Mouse (Mus musculus): ENCODE measurements around the gene Sorbs1. TPM values are rescaled to one million over a fixed set of nuclear protein-coding genes. Genes with fewer than 3 reads are reported as not detected.
A peak's percentile ranks its signal among the peaks of the same experiment; 100 is the strongest.

The Sorbs1 gene
- polyA plus RNA-seq, 1 experiment, result 111 TPM

DNA sequence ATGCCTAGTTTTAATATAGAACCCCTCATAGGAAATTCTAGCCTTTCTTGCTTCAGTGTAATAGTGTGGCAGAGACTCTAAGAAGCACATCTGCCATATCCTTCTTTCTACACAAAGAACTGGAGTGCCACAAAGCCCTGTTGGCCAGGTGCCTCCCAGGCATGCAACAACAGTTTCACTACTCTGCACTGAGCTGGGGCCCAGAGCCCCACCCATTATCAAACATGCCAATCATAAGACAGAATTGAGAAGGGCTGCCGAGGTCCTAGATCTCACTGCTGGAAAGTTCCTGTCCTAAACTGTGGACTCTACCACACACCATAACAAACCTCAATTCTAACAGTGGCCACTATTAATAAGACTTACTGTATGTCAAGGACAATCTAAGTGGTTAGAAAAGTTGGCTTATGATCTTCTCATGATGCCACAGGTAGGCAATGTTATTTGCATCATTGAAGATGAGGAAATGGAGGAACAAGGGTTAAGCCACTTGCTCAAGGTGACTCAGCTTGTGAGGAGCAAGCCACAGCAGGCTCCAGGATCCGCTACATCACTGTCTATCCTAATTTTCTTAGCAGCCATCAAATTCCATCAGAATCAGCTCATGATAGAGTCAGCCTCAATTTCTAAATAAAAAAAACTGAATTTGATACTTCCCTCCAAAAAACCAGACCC lies 257.1 kb downstream of the Sorbs1 start:
- Histone ChIP-seq H3K4me1 (ENCODE audit: control insufficient read depth, insufficient read depth, low read length) (peaks cover 25% of the 10 kb centered on the region), H3K27ac (ENCODE audit: insufficient read depth, low read length) (peak overlapping the region; percentile 98), H3K4me3 (ENCODE audit: insufficient read depth, low read length) (no peak overlapping the region)
- no peak for TF ChIP-seq CTCF (IDR thresholded peaks at IDR 0.05; ENCODE audit: borderline replicate concordance, insufficient read depth, low read length)
- TF ChIP-seq POLR2A (IDR thresholded peaks at IDR 0.05; ENCODE audit: low read depth, low read length), result no peak

DNA sequence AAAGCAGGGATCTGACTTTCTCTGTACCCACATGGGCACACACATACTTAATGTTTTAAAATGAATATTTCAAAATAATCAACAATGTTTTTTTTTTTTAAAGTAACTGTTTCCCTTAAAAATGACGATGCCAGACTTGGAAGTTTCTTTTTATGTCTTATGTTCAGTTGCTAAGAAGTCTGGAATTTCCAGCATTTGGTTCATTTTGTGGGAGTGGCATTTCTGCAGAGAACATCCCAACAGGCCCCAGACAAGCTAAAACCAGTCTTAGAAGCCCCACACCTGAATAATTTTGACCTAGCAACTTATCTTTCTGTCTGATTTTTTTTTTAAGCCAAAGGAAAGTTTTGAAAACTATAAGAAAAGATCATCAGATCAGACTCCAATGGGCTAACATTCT lies 258.0 kb downstream of the Sorbs1 start:
- TF ChIP-seq POLR2A (IDR thresholded peaks at IDR 0.05; ENCODE audit: low read depth, low read length) (no peak), CTCF (IDR thresholded peaks at IDR 0.05; ENCODE audit: borderline replicate concordance, insufficient read depth, low read length) (no peak)
- Histone ChIP-seq H3K27ac (ENCODE audit: insufficient read depth, low read length) (peak overlapping the region; percentile 98), H3K4me1 (ENCODE audit: control insufficient read depth, insufficient read depth, low read length) (peaks cover 25% of the 10 kb centered on the region), H3K4me3 (ENCODE audit: insufficient read depth, low read length) (no peak overlapping the region)

DNA sequence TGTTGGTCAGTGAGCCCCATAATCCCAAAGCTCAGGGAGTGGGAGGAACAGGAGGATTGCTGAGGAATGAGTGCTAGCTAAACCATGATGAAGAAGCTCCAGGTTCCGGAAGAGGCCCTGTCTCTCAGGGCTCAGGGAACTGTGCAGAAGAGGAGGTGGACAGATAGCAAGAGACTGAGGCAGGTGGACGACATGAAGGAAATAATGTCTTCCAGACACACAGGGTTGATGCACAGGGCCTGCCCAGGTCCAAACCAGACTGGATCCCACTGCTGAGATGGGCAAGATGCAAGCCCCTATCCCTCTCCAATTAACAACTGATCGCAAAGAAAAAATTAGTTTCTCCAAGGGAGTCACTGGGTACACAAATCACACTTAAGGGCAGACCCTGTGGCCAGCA lies 258.8 kb downstream of the Sorbs1 start:
- no peak for TF ChIP-seq POLR2A (IDR thresholded peaks at IDR 0.05; ENCODE audit: low read depth, low read length)
- TF ChIP-seq CTCF (IDR thresholded peaks at IDR 0.05; ENCODE audit: borderline replicate concordance, insufficient read depth, low read length), result no peak
- no peak overlapping the region for H3K4me3 ChIP-seq (ENCODE audit: insufficient read depth, low read length)
- H3K27ac ChIP-seq (ENCODE audit: insufficient read depth, low read length), result peak overlapping the region; percentile 90
- H3K4me1 ChIP-seq (ENCODE audit: control insufficient read depth, insufficient read depth, low read length), result peaks cover 25% of the 10 kb centered on the region

DNA sequence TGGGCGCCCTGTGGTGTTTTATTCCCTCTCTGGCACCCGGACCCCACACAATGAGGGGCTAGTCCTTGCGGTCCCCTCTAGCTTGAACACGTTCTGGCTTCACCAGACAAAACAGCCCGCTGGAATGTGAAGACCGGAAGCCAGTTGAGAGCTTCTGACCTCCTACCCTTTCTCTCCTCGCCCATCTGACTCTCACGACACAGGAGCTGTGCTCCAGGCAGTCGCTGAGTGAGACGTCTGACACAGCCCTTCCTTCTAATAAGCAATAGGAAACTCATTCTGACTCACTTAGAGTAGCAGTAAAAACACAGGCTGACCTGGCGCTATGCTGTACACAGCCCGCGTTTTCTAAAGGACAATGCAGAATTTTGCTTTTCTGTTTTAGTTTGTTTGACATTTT lies 259.8 kb downstream of the Sorbs1 start:
- H3K27ac ChIP-seq (ENCODE audit: insufficient read depth, low read length), result peak overlapping the region; percentile 90
- TF ChIP-seq POLR2A (IDR thresholded peaks at IDR 0.05; ENCODE audit: low read depth, low read length) (no peak), CTCF (IDR thresholded peaks at IDR 0.05; ENCODE audit: borderline replicate concordance, insufficient read depth, low read length) (no peak)
- H3K4me1 ChIP-seq (ENCODE audit: control insufficient read depth, insufficient read depth, low read length), result peaks cover 23% of the 10 kb centered on the region
- no peak overlapping the region for H3K4me3 ChIP-seq (ENCODE audit: insufficient read depth, low read length)

DNA sequence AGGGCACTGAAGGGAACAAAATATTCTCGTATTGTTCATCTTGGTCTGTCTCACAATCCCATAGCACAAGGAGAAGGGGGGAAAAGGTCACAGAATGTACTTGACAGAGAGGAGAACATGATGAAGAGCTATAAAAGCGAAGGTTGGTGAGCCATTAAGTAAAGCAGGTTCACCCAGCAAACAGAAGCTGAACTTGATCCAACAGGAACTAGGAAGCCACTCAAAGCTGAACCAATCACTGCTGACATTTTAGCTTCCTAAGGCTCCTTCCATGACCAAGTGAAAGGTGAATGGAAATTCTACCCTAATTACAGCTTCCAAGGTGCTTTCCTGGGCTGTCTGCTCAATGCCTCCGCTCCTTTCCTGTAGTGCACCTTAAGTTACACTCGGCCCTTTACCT lies 262.5 kb downstream of the Sorbs1 start:
- Histone ChIP-seq H3K4me3 (ENCODE audit: insufficient read depth, low read length) (no peak overlapping the region), H3K27ac (ENCODE audit: insufficient read depth, low read length) (no peak overlapping the region), H3K4me1 (ENCODE audit: control insufficient read depth, insufficient read depth, low read length) (peaks cover 10% of the 10 kb centered on the region)
- TF ChIP-seq CTCF (IDR thresholded peaks at IDR 0.05; ENCODE audit: borderline replicate concordance, insufficient read depth, low read length) (no peak), POLR2A (IDR thresholded peaks at IDR 0.05; ENCODE audit: low read depth, low read length) (no peak)

DNA sequence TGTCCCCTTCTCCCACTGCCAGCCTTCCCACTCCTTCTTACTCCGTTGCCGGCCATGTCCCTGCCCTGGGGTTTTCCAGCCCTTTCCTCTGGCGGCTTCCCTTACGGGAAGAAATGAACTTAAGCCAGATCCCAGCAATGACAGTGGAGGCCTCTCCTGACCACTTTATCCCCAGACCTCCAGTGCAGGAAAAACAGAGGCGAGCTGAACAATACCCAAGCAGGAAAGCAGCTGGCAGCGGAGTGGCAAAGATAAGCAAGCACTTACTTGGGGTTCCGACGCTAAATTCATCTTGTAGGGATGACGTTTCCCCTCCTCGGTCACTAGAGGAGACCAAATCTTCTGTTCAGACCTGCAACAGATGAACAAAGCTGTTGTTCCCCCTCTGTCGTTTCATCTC lies 264.2 kb downstream of the Sorbs1 start:
- TF ChIP-seq CTCF (IDR thresholded peaks at IDR 0.05; ENCODE audit: borderline replicate concordance, insufficient read depth, low read length) (no peak), POLR2A (IDR thresholded peaks at IDR 0.05; ENCODE audit: low read depth, low read length) (no peak)
- Histone ChIP-seq H3K27ac (ENCODE audit: insufficient read depth, low read length) (no peak overlapping the region), H3K4me1 (ENCODE audit: control insufficient read depth, insufficient read depth, low read length) (peaks cover 5% of the 10 kb centered on the region), H3K4me3 (ENCODE audit: insufficient read depth, low read length) (no peak overlapping the region)

DNA sequence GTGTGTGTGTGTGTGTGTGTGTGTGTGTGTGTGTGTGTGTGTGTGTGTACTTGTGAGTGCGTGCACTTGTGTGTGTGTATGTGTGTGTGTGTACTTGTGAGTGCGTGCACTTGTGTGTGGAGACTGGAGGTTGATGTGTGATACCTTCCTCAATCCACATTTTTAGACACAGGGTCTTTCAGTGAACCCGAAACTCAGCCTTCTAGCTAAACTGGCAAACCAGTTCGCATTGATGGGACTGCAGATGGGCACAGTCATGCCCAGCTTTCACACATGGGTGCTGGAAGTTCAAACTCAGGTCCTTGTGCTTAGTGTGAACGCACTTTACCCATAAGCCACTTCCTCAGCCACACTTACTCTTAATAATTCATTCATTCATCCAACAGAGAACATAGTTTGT lies 265.1 kb downstream of the Sorbs1 start:
- H3K27ac ChIP-seq (ENCODE audit: insufficient read depth, low read length), result no peak overlapping the region
- TF ChIP-seq CTCF (IDR thresholded peaks at IDR 0.05; ENCODE audit: borderline replicate concordance, insufficient read depth, low read length) (no peak), POLR2A (IDR thresholded peaks at IDR 0.05; ENCODE audit: low read depth, low read length) (no peak)
- peaks cover 5% of the 10 kb centered on the region for H3K4me1 ChIP-seq (ENCODE audit: control insufficient read depth, insufficient read depth, low read length)
- no peak overlapping the region for H3K4me3 ChIP-seq (ENCODE audit: insufficient read depth, low read length)

DNA sequence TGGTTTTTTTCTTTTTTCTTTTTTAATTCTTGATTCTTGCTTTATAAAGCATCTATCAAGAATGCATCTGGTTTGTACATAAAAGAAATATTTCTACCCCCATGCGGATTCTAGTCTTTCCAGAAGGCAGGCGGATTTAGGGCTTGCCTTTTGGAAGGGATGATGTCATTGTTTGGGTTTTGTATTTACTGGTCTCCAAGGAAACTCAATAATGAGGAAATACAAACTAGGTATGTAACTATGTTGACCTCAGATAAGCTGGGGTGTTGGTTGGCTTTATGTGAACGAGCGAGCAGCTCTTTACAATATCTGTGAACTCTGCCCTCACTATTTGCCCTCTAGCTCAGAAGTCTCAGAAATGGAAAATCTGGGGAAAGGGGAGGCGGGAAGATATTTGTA lies 266.3 kb downstream of the Sorbs1 start:
- peaks cover under 1% of the 10 kb centered on the region; the same call in 1 of the 2 replicates for H3K4me1 ChIP-seq (ENCODE audit: control insufficient read depth, insufficient read depth, low read length)
- H3K4me3 ChIP-seq (ENCODE audit: insufficient read depth, low read length), result no peak overlapping the region
- H3K27ac ChIP-seq (ENCODE audit: insufficient read depth, low read length), result no peak overlapping the region
- TF ChIP-seq POLR2A (IDR thresholded peaks at IDR 0.05; ENCODE audit: low read depth, low read length), result no peak
- TF ChIP-seq CTCF (IDR thresholded peaks at IDR 0.05; ENCODE audit: borderline replicate concordance, insufficient read depth, low read length), result no peak

DNA sequence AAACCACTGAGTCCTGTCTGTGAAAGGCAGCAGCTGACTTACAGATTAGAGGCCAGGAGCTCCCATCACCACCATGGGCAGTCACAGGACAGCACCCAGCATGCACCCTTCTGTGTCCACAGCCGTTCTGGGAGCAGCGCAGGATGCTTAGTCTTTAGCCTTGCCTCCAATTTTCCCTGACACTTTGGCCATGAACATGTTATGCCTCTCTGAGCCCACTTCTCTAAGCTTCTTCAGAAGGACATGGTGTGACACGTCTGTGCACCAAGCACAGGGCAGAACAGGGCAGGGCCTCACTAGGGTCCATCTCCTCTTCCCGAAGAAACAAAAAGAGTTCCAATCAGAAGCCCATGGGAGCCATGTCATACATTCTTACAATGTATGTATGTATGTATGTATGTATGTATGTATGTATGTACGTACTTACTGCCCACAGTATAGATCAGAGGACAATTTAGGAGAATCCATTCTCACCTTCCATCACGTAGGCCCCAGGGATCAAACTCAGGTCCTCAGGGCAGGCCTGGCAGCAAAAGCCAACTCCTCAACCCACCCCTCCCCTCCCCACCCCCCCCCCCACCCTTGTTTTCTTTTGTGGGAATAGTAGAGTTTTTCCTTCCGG lies 266.8 kb downstream of the Sorbs1 start:
- TF ChIP-seq POLR2A (IDR thresholded peaks at IDR 0.05; ENCODE audit: low read depth, low read length), result no peak
- H3K27ac ChIP-seq (ENCODE audit: insufficient read depth, low read length), result no peak overlapping the region
- H3K4me3 ChIP-seq (ENCODE audit: insufficient read depth, low read length), result no peak overlapping the region
- H3K4me1 ChIP-seq (ENCODE audit: control insufficient read depth, insufficient read depth, low read length), result peaks cover 4% of the 10 kb centered on the region; the same call in 1 of the 2 replicates

Other genes with a start within 250 kb of the Sorbs1 start
- gene Pdlim1, start 241.9 kb downstream of the Sorbs1 start, polyA plus RNA-seq (2011; ENCODE audit: insufficient read length, low read depth, missing spikeins), result 121 and 212 TPM in 2 replicates
- 118 and 166 TPM in 2 replicates for gene Aldh18a1, start 74.7 kb upstream of the Sorbs1 start, polyA plus RNA-seq (2011; ENCODE audit: insufficient read length, low read depth, missing spikeins)
- gene Tctn3, start 98.5 kb upstream of the Sorbs1 start, polyA plus RNA-seq (2011; ENCODE audit: insufficient read length, low read depth, missing spikeins), result 7.2 and 8.4 TPM in 2 replicates
- gene Entpd1, start 98.6 kb upstream of the Sorbs1 start, polyA plus RNA-seq (2011; ENCODE audit: insufficient read length, low read depth, missing spikeins), result 0.97 and 3.2 TPM in 2 replicates
- gene Cc2d2b, start 235.0 kb upstream of the Sorbs1 start, polyA plus RNA-seq (2011; ENCODE audit: insufficient read length, low read depth, missing spikeins), result not detected in 2 replicates

Measured in embryonic fibroblast, embryonic 13.5 days (primary cell).